Mouse (Mus musculus): ENCODE measurements around the gene Zfp428. TPM values are rescaled to one million over a fixed set of nuclear protein-coding genes. Genes with fewer than 3 reads are reported as not detected.

The Zfp428 gene
- polyA plus RNA-seq, 1 experiment from 2014 or later: 42.7 TPM

DNA sequence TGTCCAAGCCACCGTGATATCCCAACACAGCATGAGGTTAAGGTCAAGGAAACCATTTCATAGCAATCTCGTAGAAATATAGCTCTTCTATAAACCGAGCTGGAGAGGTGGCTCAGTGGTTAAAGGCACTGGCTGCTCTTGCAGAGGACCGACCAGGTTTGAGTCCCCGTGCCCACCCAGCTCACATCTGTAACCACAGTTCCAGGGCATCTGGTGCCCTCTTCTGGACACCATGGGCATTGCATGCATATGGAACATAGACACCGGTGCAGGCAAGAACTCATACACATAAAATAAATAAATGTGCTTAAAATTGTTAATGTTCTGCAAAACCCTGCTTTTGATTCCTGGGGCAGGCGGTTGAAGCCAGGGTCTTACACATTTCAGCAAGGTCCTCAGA, 33.9 kb upstream of the Zfp428 start:
- no peak overlapping the region for H3K9ac ChIP-seq
- H3K9me3 ChIP-seq: no peaks in the 10 kb centered on the region

DNA sequence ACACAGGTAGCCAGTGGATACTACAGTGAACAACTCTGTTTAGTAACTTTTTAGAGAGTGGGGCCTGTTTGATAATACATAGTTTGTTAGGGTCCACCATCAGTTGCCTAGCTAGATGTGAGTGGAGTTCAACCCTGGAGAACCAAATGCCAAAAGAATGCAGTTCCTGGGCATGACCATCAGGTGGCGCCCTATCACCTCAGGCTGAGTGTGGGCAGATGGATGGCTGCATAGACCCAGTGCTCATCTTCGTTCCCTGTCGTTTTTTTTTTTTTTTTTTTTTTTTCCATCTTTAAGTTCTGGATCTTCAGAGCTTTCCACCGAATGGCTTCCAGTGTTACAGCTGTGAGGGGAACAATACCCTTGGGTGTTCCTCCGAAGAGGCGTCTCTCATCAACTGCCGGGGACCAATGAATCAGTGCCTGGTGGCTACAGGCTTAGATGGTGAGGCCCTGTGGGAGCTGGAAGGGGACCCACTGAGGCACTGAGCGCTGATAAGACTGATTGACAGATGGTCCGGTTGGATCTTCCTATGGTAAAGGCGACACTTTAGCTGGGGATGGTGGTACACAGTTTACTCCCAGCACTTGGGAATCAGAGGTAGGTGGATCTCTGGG, 32.8 kb upstream of the Zfp428 start:
- WGBS: 59% methylated on average over 10 of the region's 10 CpGs
- ATAC-seq (ENCODE audit: borderline replicate concordance, extremely low read depth, low FRiP score, low TSS enrichment): no peak
- no peaks in the 10 kb centered on the region for H3K27me3 ChIP-seq
- H3K36me3 ChIP-seq: peaks cover 20% of the 10 kb centered on the region
- H3K4me2 ChIP-seq: no peak overlapping the region
- H3K9me3 ChIP-seq: no peaks in the 10 kb centered on the region
- no peak overlapping the region for H3K9ac ChIP-seq
- no peak overlapping the region for H3K27ac ChIP-seq
- no peaks in the 10 kb centered on the region for H3K4me1 ChIP-seq
- H3K4me3 ChIP-seq: no peak overlapping the region

More for the DNA sequence above, 33.9 kb upstream of the Zfp428 start:
- H3K36me3 ChIP-seq: peaks cover 21% of the 10 kb centered on the region
- H3K27ac ChIP-seq: no peak overlapping the region
- ATAC-seq (ENCODE audit: borderline replicate concordance, extremely low read depth, low FRiP score, low TSS enrichment): no peak
- H3K4me3 ChIP-seq: no peak overlapping the region
- no peaks in the 10 kb centered on the region for H3K4me1 ChIP-seq
- no peaks in the 10 kb centered on the region for H3K27me3 ChIP-seq
- WGBS: 72% methylated on average over 7 of the region's 7 CpGs
- H3K4me2 ChIP-seq: no peak overlapping the region

DNA sequence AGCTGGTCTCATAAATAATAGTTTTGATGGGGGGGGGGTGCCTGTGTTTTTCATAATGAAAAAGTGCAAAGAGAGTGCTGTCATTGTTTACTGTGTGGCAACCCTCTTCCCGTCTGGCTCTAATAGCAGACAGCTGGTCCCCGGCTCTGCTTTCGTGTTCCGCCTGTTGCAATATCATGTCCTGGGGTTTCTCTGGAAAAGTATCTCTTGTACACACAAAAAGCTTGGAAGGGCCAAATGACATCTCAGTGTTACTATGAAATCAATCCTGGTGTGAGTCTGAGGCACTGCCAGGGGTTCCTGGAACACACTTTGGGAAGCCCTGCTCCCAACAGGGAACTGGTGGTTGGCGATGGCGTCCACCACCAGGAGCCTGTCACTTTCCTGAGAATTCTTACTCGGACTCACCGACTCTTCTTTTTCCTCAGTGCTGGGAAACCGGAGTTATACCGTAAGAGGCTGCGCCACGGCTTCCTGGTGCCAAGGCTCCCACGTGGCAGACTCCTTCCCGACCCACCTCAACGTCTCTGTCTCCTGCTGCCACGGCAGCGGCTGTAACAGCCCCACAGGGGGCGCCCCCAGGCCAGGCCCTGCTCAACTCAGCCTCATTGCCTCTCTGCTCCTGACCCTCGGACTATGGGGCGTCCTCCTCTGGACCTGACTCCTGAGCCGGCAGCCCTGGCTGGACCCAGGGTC, 31.8 kb upstream of the Zfp428 start:
- Histone ChIP-seq H3K4me2 (no peak overlapping the region), H3K27ac (no peak overlapping the region), H3K9ac (no peak overlapping the region), H3K4me3 (no peak overlapping the region), H3K27me3 (no peaks in the 10 kb centered on the region), H3K36me3 (peaks cover 13% of the 10 kb centered on the region), H3K4me1 (no peaks in the 10 kb centered on the region), H3K9me3 (no peaks in the 10 kb centered on the region)
- no peak for ATAC-seq (ENCODE audit: borderline replicate concordance, extremely low read depth, low FRiP score, low TSS enrichment)
- WGBS: 58% methylated on average over 21 of the region's 21 CpGs

DNA sequence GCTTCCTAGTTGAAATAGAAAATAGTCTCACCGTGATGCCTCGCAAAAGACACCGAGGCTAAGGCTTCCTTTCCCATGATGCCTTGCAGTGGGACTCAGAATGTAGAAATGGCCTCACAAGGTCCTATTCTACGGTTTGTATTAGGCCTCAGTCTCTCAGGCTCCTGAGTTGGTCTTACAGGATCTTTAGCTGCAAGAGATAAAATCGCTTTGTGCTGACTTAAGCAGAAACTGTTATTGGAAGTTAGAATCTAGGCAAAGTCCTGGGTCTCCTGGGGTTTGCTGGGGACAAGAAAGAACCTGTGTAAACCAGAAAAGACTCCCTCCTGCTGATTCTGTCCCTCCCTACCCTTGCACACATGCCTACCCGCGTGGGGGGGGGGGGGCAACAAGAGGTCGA, 30.5 kb upstream of the Zfp428 start:
- Histone ChIP-seq H3K4me1 (peaks cover 7% of the 10 kb centered on the region), H3K9me3 (no peaks in the 10 kb centered on the region), H3K27ac (no peak overlapping the region), H3K9ac (no peak overlapping the region), H3K36me3 (peaks cover 13% of the 10 kb centered on the region), H3K4me3 (no peak overlapping the region), H3K4me2 (no peak overlapping the region), H3K27me3 (peaks cover 13% of the 10 kb centered on the region)
- WGBS: 81% methylated on average over 8 of the region's 8 CpGs
- no peak for ATAC-seq (ENCODE audit: borderline replicate concordance, extremely low read depth, low FRiP score, low TSS enrichment)

DNA sequence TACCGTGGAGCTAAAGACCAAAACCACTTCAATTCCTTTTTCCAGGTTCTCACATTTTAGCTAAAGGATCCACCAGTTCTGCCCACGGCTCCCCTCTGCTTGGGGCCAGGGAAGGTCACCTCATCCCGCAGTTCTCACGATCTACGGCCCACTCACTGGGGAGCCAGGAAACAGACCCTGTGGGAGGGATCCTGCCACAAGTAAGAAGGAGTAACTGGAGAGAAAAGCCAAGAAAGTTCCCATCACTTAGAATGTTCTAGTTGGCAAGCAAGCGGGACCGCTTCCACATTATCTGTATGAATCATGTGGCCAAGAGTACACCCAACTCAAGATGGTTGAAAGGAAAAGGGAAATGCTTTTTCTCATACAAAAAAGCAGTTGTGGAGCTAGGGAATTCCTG, 29.9 kb upstream of the Zfp428 start:
- Histone ChIP-seq H3K27me3 (peaks cover 18% of the 10 kb centered on the region), H3K36me3 (peaks cover 13% of the 10 kb centered on the region), H3K9me3 (no peaks in the 10 kb centered on the region), H3K4me3 (no peak overlapping the region), H3K4me1 (peaks cover 11% of the 10 kb centered on the region), H3K4me2 (no peak overlapping the region), H3K27ac (no peak overlapping the region), H3K9ac (no peak overlapping the region)
- no peak for ATAC-seq (ENCODE audit: borderline replicate concordance, extremely low read depth, low FRiP score, low TSS enrichment)
- WGBS: 82% methylated on average over 7 of the region's 7 CpGs

DNA sequence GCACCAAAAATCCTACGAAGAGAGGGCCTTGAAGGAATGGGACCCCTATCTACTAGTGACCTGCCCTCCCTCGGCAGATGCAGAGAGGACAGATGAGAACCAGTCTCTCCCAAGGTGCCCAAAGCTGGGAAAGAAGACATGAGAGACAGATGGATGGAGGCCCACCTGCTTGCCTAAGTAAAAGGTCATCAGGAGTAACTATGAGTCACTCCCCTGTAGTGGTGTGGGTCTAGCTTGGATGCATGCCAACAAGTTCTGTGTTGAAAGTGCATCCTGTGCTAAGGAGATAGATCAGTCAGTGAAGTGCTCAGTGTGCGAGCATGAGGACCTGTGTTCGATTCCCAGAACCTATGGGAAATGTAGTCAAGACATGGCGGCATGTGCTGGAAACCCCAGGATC, 27.9 kb upstream of the Zfp428 start:
- peaks cover 35% of the 10 kb centered on the region for H3K27me3 ChIP-seq
- no peak overlapping the region for H3K4me2 ChIP-seq
- no peak overlapping the region for H3K27ac ChIP-seq
- no peak for ATAC-seq (ENCODE audit: borderline replicate concordance, extremely low read depth, low FRiP score, low TSS enrichment)
- H3K4me1 ChIP-seq: peaks cover 11% of the 10 kb centered on the region
- no peak overlapping the region for H3K9ac ChIP-seq
- no peak overlapping the region for H3K4me3 ChIP-seq
- H3K9me3 ChIP-seq: no peaks in the 10 kb centered on the region
- H3K36me3 ChIP-seq: 0 out of 2 replicates have a peak, but pooled peaks cover 6% of the 10 kb centered on the region
- WGBS: 71% methylated on average over 5 of the region's 5 CpGs

DNA sequence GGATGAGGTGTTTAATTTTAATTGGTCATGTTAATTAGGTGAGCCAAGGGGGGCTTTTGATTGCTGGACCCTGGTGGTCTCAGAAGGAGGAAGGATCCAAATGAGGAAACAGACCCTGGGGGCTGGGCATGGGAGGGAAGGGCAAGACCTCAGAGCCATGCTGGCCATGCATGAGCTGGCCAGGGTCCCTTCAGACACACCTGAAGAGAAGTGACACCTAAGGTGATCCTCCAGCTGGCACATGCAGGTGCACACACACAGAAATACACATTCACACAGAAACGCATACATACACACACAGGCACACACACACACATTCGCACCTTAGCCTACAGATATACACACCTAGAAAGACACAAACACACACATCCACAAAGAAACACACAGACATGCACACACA, 27.1 kb upstream of the Zfp428 start:
- Histone ChIP-seq H3K36me3 (0 out of 2 replicates have a peak, but pooled peaks cover 6% of the 10 kb centered on the region), H3K4me3 (no peak overlapping the region), H3K9ac (no peak overlapping the region), H3K9me3 (no peaks in the 10 kb centered on the region), H3K4me2 (no peak overlapping the region), H3K27me3 (peaks cover 43% of the 10 kb centered on the region), H3K4me1 (peaks cover 11% of the 10 kb centered on the region), H3K27ac (no peak overlapping the region)
- 81% methylated on average over 2 of the region's 2 CpGs for WGBS
- ATAC-seq (ENCODE audit: borderline replicate concordance, extremely low read depth, low FRiP score, low TSS enrichment): no peak

DNA sequence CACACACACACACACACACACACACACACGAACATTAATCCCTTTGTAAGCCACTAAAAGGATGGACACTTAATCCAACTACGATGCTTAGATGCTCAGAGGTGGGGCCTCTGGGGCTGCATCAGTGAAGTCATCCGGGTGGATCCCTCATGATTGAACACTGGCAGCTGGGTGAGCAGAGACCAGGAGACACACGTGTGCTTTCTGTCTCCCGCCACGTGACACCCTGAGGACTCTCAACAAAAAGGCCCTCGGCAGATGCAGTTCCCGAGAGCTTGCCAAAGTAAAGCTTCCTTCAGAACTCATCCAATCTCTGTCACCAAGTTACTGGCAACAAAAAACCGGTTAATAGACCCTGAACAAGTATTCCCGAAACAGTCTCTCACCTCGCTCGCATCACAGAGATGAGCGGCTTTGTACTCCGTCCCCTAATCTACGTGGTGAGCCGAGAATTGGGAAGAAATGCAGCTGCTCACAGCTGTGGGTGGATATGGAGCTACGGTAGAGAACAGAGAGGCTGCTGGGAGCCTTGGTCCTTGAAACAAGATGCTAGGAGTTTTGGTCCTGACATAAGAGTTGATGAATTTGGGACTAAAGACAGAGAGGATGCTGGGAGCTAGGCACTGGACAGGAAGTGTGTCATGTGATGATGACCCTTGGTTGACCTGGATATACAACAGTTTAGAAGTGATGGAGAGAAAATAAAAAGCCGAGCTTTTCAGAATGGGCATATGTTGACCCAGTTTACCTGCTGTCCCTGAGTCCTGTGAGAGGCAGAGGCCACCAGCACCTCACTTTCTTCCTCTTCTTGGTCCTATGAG, 26.5 kb upstream of the Zfp428 start:
- peaks cover 11% of the 10 kb centered on the region for H3K4me1 ChIP-seq
- H3K4me3 ChIP-seq: no peak overlapping the region
- H3K27me3 ChIP-seq: peaks cover 49% of the 10 kb centered on the region
- H3K9ac ChIP-seq: no peak overlapping the region
- no peak overlapping the region for H3K27ac ChIP-seq
- H3K36me3 ChIP-seq: 0 out of 2 replicates have a peak, but pooled peaks cover under 1% of the 10 kb centered on the region
- H3K4me2 ChIP-seq: no peak overlapping the region
- no peak for ATAC-seq (ENCODE audit: borderline replicate concordance, extremely low read depth, low FRiP score, low TSS enrichment)
- WGBS: 41% methylated on average over 18 of the region's 18 CpGs
- no peaks in the 10 kb centered on the region for H3K9me3 ChIP-seq

DNA sequence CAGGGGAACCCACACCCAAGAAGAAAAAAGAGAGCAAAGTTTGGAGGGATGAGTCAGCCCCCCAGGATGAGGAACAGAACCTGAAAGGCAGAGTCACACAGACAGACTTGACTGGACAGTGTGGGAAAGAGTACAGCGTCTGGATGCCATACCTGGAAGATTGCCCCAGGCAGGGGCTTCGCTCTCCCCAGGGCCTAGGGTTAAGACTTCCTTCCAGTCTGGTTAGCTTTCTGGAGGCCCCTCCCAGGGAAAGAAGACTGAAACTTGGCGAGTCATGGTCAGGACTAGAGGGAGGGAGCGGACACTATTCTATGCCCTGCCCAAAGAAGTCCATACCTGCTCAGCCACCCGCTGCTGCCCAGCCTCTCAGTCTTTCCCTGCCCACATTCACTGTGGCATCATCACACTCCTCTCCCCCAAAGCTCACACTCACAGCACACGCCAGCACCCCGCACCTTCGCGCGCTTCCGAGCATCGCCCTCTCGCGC, 25.8 kb upstream of the Zfp428 start:
- ATAC-seq (ENCODE audit: borderline replicate concordance, extremely low read depth, low FRiP score, low TSS enrichment): peak; percentile 30; the same call in 1 of the 2 replicates
- no peaks in the 10 kb centered on the region for H3K36me3 ChIP-seq
- peaks cover 53% of the 10 kb centered on the region for H3K27me3 ChIP-seq
- H3K4me2 ChIP-seq: peak overlapping the region; percentile 93
- H3K4me1 ChIP-seq: peaks cover 11% of the 10 kb centered on the region
- 13% methylated on average over 13 of the region's 14 CpGs for WGBS
- H3K4me3 ChIP-seq: peak overlapping the region; percentile 60
- H3K9ac ChIP-seq: peak overlapping the region; percentile 37; the same call in 1 of the 2 replicates
- no peaks in the 10 kb centered on the region for H3K9me3 ChIP-seq
- no peak overlapping the region for H3K27ac ChIP-seq

DNA sequence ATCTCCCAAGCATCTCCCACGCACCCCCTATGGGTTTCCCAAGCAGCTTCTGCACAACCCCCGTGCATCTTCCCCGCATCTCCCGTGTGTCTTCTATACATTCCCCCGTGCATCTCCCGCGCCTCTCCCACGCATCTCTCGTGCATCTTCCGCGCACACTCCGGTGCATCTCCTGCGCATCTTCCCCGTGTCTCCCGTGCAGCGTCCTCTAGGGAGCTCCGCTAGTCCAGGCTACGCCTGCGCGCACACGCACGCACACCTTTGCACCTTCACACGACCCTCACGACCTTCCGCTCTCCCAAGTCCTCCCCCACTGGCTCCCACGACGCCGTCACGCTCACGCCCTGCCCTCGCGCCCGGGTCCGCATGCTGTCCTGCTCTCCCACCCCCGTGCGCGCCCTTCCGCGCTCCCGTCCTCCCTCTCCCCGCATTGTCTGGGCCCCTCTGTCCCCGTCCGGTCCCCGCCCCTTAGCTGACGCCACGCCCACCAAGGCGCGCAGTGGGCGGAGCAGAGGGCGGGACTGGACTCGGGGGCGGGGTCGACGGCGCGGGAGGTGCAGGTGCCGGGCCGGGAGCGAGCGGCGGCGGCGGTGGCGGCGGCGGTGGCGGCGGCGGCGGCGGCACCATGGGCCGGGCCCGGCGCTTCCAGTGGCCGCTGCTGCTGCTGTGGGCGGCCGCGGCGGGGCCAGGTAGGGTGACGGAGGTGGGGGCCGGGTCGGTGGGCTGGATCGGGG, 25.2 kb upstream of the Zfp428 start, which contains the start of gene Cadm4:
TSS of gene Cadm4 (plus strand) at position 550 of the 734 bp plus-strand sequence.
- peaks cover 53% of the 10 kb centered on the region for H3K27me3 ChIP-seq
- under 1% methylated on average over 70 of the region's 83 CpGs for WGBS

More for the DNA sequence above, 25.2 kb upstream of the Zfp428 start, which contains the start of gene Cadm4:
- no peak within 1 kb of the TSS for H3K27ac ChIP-seq
- no peaks in the 10 kb centered on the region for H3K9me3 ChIP-seq
- H3K36me3 ChIP-seq: no peaks in the 10 kb centered on the region
- peak within 1 kb of the TSS; percentile 93 for H3K4me2 ChIP-seq
- ATAC-seq (ENCODE audit: borderline replicate concordance, extremely low read depth, low FRiP score, low TSS enrichment): peak; percentile 84
- peak within 1 kb of the TSS; percentile 37 for H3K9ac ChIP-seq
- peak within 1 kb of the TSS; percentile 60 for H3K4me3 ChIP-seq
- H3K4me1 ChIP-seq: peaks cover 11% of the 10 kb centered on the region

Measured in lung, embryonic 15.5 days (tissue).